Mouse (Mus musculus): ENCODE results near the gene Msx2.

The Msx2 gene

GRCm38 (mm10) chr13:53465191-53465820 lies 7.6 kb downstream of the Msx2 start:
- DNase-seq (ENCODE audit: low read depth, low spot score), result no peak

GRCm38 (mm10) chr13:53464441-53465001 lies 8.4 kb downstream of the Msx2 start:
- no peak for DNase-seq (ENCODE audit: low read depth, low spot score)

- DNase-seq (ENCODE audit: low read depth, low spot score), result no peak
Measured at GRCm38 (mm10) chr13:53463946-53464345, 8.9 kb downstream of the Msx2 start.

- DNase-seq (ENCODE audit: low read depth, low spot score), result no peak
Measured at GRCm38 (mm10) chr13:53463037-53463436, 9.8 kb downstream of the Msx2 start.

GRCm38 (mm10) chr13:53462649-53462970 lies 10.3 kb downstream of the Msx2 start:
- no peak for DNase-seq (ENCODE audit: low read depth, low spot score)

- DNase-seq (ENCODE audit: low read depth, low spot score), result no peak
Measured at GRCm38 (mm10) chr13:53461855-53462648, 10.8 kb downstream of the Msx2 start.

- DNase-seq (ENCODE audit: low read depth, low spot score), result no peak
Measured at GRCm38 (mm10) chr13:53461346-53461745, 11.5 kb downstream of the Msx2 start.

- DNase-seq (ENCODE audit: low read depth, low spot score), result no peak
Measured at GRCm38 (mm10) chr13:53458766-53459165, 14.1 kb downstream of the Msx2 start.

GRCm38 (mm10) chr13:53454794-53455672 lies 17.8 kb downstream of the Msx2 start:
- no peak for DNase-seq (ENCODE audit: low read depth, low spot score)

- DNase-seq (ENCODE audit: low read depth, low spot score), result no peak
Measured at GRCm38 (mm10) chr13:53453927-53454326, 18.9 kb downstream of the Msx2 start.

GRCm38 (mm10) chr13:53447609-53448008 lies 25.3 kb downstream of the Msx2 start:
- no peak for DNase-seq (ENCODE audit: low read depth, low spot score)

- peak; percentile 36 for DNase-seq (ENCODE audit: low read depth, low spot score)
Measured at GRCm38 (mm10) chr13:53443602-53444001, 29.3 kb downstream of the Msx2 start.

- peak; percentile 34 for DNase-seq (ENCODE audit: low read depth, low spot score)
Measured at GRCm38 (mm10) chr13:53442168-53442980, 30.5 kb downstream of the Msx2 start.

- no peak for DNase-seq (ENCODE audit: low read depth, low spot score)
Measured at GRCm38 (mm10) chr13:53441307-53442028, 31.4 kb downstream of the Msx2 start.

- DNase-seq (ENCODE audit: low read depth, low spot score), result no peak
Measured at GRCm38 (mm10) chr13:53439957-53440356, 32.9 kb downstream of the Msx2 start.

- peak; percentile 82 for DNase-seq (ENCODE audit: low read depth, low spot score)
Measured at GRCm38 (mm10) chr13:53426507-53426906, 46.4 kb downstream of the Msx2 start.

- DNase-seq (ENCODE audit: low read depth, low spot score), result no peak
Measured at GRCm38 (mm10) chr13:53421189-53421588, 51.7 kb downstream of the Msx2 start.

- DNase-seq (ENCODE audit: low read depth, low spot score), result no peak
Measured at GRCm38 (mm10) chr13:53420741-53421140, 52.1 kb downstream of the Msx2 start.

- no peak for DNase-seq (ENCODE audit: low read depth, low spot score)
Measured at GRCm38 (mm10) chr13:53419681-53420080, 53.2 kb downstream of the Msx2 start.

GRCm38 (mm10) chr13:53417701-53418100 lies 55.2 kb downstream of the Msx2 start:
- DNase-seq (ENCODE audit: low read depth, low spot score), result no peak

Measured in embryo, embryonic 11.5 days (tissue).